Mouse (Mus musculus): ENCODE measurements around the gene Cckar. TPM values are rescaled to one million over a fixed set of nuclear protein-coding genes. Genes with fewer than 3 reads are reported as not detected.

Gene Cckar
- 58.9 TPM for polyA plus RNA-seq (2015; fragmentation: Illumina TruSeq; extraction: RNeasy Lipid Tissue Mini Kit (QIAGEN cat#74804); ENCODE audit: insufficient read depth, low read depth, low replicate concordance)

GRCm38 (mm10) chr5:53707235-53708177 is at the start of gene Cckar:
Cckar (minus strand) TSS chr5:53707705.

Other genes with a start within 250 kb of the Cckar start
- gene Rbpj, start 241.6 kb downstream of the Cckar start, polyA plus RNA-seq (2015; fragmentation: Illumina TruSeq; extraction: RNeasy Lipid Tissue Mini Kit (QIAGEN cat#74804); ENCODE audit: insufficient read depth, low read depth, low replicate concordance): 6.7 TPM
- 13.1 TPM for gene Tbc1d19, start 101.9 kb upstream of the Cckar start, polyA plus RNA-seq (2015; fragmentation: Illumina TruSeq; extraction: RNeasy Lipid Tissue Mini Kit (QIAGEN cat#74804); ENCODE audit: insufficient read depth, low read depth, low replicate concordance)